Mouse (Mus musculus) brain, embryonic 14.5 days (tissue): ENCODE results near the gene Nrp2.

Experiments
- CTCF ChIP-seq: fragments of 200-500 bp; IDR thresholded peaks from 2 replicates; pipeline ENCODE4 v1.5.1; 2012; ENCODE audit warnings: inconsistent platforms, mild to moderate bottlenecking, moderate library complexity, borderline replicate concordance; ENCODE audit not compliant: insufficient read depth, insufficient read length; ENCODE audit errors: extremely low read depth
- POLR2A ChIP-seq: fragments of 200-500 bp; IDR thresholded peaks from 2 replicates; pipeline ENCODE4 v1.6.1; 2012; ENCODE audit warnings: mild to moderate bottlenecking, inconsistent platforms, borderline replicate concordance; ENCODE audit not compliant: poor library complexity, insufficient read depth, insufficient read length, severe bottlenecking; ENCODE audit errors: extremely low read depth

- TF ChIP-seq POLR2A (no peak), CTCF (no peak)
These were observed 91.3 kb downstream of the Nrp2 start for GRCm38 (mm10) chr1:62794223-62794895.
